Mouse (Mus musculus): Measurements from ENCODE around the gene Olfr509. TPM values are rescaled to one million over a fixed set of nuclear protein-coding genes. Genes with fewer than 3 reads are reported as not detected.

Gene Olfr509
- not detected in 2 replicates for polyA plus RNA-seq (2015; fragmentation: Nextera tagmentation; extraction: Ambion mirVana)

DNA sequence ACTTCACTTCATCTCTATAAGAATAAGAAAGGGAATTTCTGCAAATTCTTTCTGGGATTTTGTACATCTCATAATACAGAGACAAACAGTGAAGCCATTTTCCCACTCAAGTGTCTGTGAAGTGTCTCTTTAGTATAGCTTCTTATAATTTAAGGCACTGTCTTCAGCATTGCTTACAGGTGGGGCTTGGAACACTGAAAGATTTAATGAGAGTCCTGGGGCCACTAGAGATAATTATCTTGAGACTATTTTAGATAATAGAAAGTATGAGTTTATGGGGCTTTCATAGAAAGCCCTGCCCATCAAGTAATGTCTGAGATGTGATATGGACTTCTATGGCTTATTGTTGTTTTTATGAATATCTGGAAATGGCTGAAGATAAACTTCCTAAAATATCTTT, at the start of gene Olfr509:
TSS of gene Olfr509 (minus strand) at position 101 of the 400 bp plus-strand sequence.
- H3K4me1 ChIP-seq (replicated peaks; ENCODE audit: control insufficient read depth, insufficient read depth): no peaks in the 10 kb centered on the region
- no peak within 1 kb of the TSS for H3K4me3 ChIP-seq (ENCODE audit: low read depth, low read length)
- no peak within 1 kb of the TSS for H3K9ac ChIP-seq (ENCODE audit: low read length)
- DNase-seq (ENCODE audit: low spot score) (no peak), ATAC-seq (ENCODE audit: low FRiP score, low TSS enrichment) (no peak)
- no peak within 1 kb of the TSS for H3K27ac ChIP-seq (replicated peaks)
- no peaks in the 10 kb centered on the region for H3K27me3 ChIP-seq (ENCODE audit: control insufficient read depth, insufficient read depth, low read length)
- no peaks in the 10 kb centered on the region for H3K36me3 ChIP-seq (ENCODE audit: control insufficient read depth, insufficient read depth, low read length)
- no peak for TF ChIP-seq CTCF (IDR thresholded peaks at IDR 0.05; ENCODE audit: low read depth)
- no peak for TF ChIP-seq EP300 (optimal IDR thresholded peaks at IDR 0.05)
- H3K9me3 ChIP-seq (ENCODE audit: control insufficient read depth, low read length): no peaks in the 10 kb centered on the region
- no peak within 1 kb of the TSS for H3K4me2 ChIP-seq (replicated peaks; ENCODE audit: low read depth)

DNA sequence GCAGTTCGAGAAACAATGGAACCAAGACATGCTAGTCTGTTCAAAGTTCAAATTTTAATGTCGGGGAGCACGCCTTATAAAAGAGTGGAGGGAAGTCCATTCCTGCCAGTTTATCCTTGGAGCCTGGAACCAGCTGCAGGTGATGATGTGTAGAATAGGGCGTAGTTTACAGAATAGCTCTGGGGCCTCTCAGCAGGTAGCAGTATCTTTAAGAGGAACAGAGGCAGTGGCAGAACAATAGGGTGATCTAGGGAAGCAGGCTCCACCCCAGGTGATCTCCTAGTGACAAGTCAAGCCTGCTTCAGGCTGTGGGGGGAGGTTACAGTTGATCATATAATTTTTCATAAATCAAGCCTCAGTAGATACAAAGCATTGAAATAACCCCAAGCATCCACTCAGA, 27.2 kb upstream of the Olfr509 start:
- WGBS: 76% methylated on average over 4 of the region's 4 CpGs
- ATAC-seq (ENCODE audit: low FRiP score, low TSS enrichment) (no peak), DNase-seq (ENCODE audit: low spot score) (no peak)
- Histone ChIP-seq H3K36me3 (ENCODE audit: control insufficient read depth, insufficient read depth, low read length) (no peaks in the 10 kb centered on the region), H3K9ac (ENCODE audit: low read length) (no peak overlapping the region), H3K27ac (replicated peaks) (no peak overlapping the region), H3K4me3 (ENCODE audit: low read depth, low read length) (no peak overlapping the region), H3K9me3 (ENCODE audit: control insufficient read depth, low read length) (no peaks in the 10 kb centered on the region), H3K27me3 (ENCODE audit: control insufficient read depth, insufficient read depth, low read length) (no peaks in the 10 kb centered on the region), H3K4me1 (replicated peaks; ENCODE audit: control insufficient read depth, insufficient read depth) (no peaks in the 10 kb centered on the region), H3K4me2 (replicated peaks; ENCODE audit: low read depth) (no peak overlapping the region)
- TF ChIP-seq CTCF (IDR thresholded peaks at IDR 0.05; ENCODE audit: low read depth) (no peak), EP300 (optimal IDR thresholded peaks at IDR 0.05) (no peak)

DNA sequence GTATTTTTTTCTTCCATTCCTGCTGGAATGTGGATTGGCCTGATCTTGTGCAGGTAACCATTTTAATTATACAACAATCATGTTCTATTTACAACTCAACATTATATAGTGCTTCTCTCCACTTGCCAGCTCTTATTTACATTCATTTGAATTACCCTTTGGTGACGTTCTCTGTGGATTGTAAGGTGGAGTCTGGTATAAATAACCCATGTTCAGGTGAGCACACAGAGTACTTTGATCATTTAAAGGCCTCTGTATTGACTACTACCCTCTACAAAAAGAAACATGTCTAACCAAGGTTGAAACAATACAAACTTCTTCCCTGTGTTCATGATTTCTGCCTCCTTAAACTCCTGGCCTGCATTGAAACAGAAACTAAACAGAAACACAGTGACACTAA, 19.4 kb upstream of the Olfr509 start:
- no peak for TF ChIP-seq CTCF (IDR thresholded peaks at IDR 0.05; ENCODE audit: low read depth)
- TF ChIP-seq EP300 (optimal IDR thresholded peaks at IDR 0.05): no peak
- ATAC-seq (ENCODE audit: low FRiP score, low TSS enrichment) (no peak), DNase-seq (ENCODE audit: low spot score) (no peak)
- no peaks in the 10 kb centered on the region for H3K4me1 ChIP-seq (replicated peaks; ENCODE audit: control insufficient read depth, insufficient read depth)
- no peak overlapping the region for H3K4me3 ChIP-seq (ENCODE audit: low read depth, low read length)
- H3K36me3 ChIP-seq (ENCODE audit: control insufficient read depth, insufficient read depth, low read length): no peaks in the 10 kb centered on the region
- H3K27ac ChIP-seq (replicated peaks): no peak overlapping the region
- 47% methylated on average over 1 of the region's 1 CpGs for WGBS
- H3K9ac ChIP-seq (ENCODE audit: low read length): no peak overlapping the region
- no peaks in the 10 kb centered on the region for H3K27me3 ChIP-seq (ENCODE audit: control insufficient read depth, insufficient read depth, low read length)
- no peaks in the 10 kb centered on the region for H3K9me3 ChIP-seq (ENCODE audit: control insufficient read depth, low read length)
- no peak overlapping the region for H3K4me2 ChIP-seq (replicated peaks; ENCODE audit: low read depth)

DNA sequence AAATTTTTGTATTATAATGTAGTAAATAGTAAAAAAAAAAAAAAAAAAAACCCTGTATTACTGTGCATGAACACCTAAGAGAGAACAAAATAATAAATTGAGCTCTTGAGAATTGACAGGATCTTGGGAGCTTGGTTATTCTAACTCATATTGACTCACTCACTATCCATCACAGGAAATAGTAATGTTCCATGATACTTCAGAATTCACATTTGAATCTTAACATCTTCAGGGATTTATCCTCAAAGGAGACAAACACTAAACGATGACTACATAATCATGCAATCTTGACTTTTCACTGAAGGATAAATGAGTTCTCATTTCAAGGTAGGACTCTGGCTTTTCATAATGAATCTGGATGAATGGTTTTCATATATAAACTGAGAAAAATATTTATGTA, 14.4 kb upstream of the Olfr509 start, which contains the start of gene Olfr510:
TSS of gene Olfr510 (plus strand) at position 301 of the 400 bp plus-strand sequence.
- no peak within 1 kb of the TSS for H3K4me2 ChIP-seq (replicated peaks; ENCODE audit: low read depth)
- H3K27me3 ChIP-seq (ENCODE audit: control insufficient read depth, insufficient read depth, low read length): no peaks in the 10 kb centered on the region
- TF ChIP-seq EP300 (optimal IDR thresholded peaks at IDR 0.05) (no peak), CTCF (IDR thresholded peaks at IDR 0.05; ENCODE audit: low read depth) (no peak)
- no peak within 1 kb of the TSS for H3K9ac ChIP-seq (ENCODE audit: low read length)
- no peak for ATAC-seq (ENCODE audit: low FRiP score, low TSS enrichment)
- WGBS: 84% methylated on average over 1 of the region's 1 CpGs
- H3K27ac ChIP-seq (replicated peaks): no peak within 1 kb of the TSS
- no peaks in the 10 kb centered on the region for H3K4me1 ChIP-seq (replicated peaks; ENCODE audit: control insufficient read depth, insufficient read depth)
- H3K36me3 ChIP-seq (ENCODE audit: control insufficient read depth, insufficient read depth, low read length): no peaks in the 10 kb centered on the region
- no peaks in the 10 kb centered on the region for H3K9me3 ChIP-seq (ENCODE audit: control insufficient read depth, low read length)
- no peak within 1 kb of the TSS for H3K4me3 ChIP-seq (ENCODE audit: low read depth, low read length)
- no peak for DNase-seq (ENCODE audit: low spot score)

DNA sequence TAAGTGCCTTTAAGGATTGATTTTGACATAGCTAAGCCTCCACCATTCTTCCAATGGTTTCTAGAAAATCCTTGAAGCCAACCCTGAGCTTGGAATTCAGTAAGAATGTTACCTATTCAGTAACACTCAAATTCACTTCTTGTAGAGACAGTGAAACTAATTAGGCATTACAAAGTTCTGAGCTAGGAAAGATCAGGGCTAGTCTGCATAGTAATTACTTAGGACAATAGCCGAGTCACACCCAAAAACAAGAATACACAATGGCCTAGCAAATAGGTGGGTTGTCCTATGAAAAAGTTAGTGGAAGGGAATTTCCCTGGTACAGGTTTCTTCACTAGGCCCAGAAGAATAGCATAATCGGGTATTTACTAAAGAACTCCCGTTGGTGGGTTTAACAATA, 10.7 kb upstream of the Olfr509 start:
- no peaks in the 10 kb centered on the region for H3K9me3 ChIP-seq (ENCODE audit: control insufficient read depth, low read length)
- H3K36me3 ChIP-seq (ENCODE audit: control insufficient read depth, insufficient read depth, low read length): no peaks in the 10 kb centered on the region
- 77% methylated on average over 3 of the region's 3 CpGs for WGBS
- no peak overlapping the region for H3K27ac ChIP-seq (replicated peaks)
- ATAC-seq (ENCODE audit: low FRiP score, low TSS enrichment) (no peak), DNase-seq (ENCODE audit: low spot score) (no peak)
- no peak overlapping the region for H3K4me3 ChIP-seq (ENCODE audit: low read depth, low read length)
- no peak overlapping the region for H3K9ac ChIP-seq (ENCODE audit: low read length)
- no peaks in the 10 kb centered on the region for H3K4me1 ChIP-seq (replicated peaks; ENCODE audit: control insufficient read depth, insufficient read depth)
- no peaks in the 10 kb centered on the region for H3K27me3 ChIP-seq (ENCODE audit: control insufficient read depth, insufficient read depth, low read length)
- H3K4me2 ChIP-seq (replicated peaks; ENCODE audit: low read depth): no peak overlapping the region
- no peak for TF ChIP-seq EP300 (optimal IDR thresholded peaks at IDR 0.05)
- no peak for TF ChIP-seq CTCF (IDR thresholded peaks at IDR 0.05; ENCODE audit: low read depth)

DNA sequence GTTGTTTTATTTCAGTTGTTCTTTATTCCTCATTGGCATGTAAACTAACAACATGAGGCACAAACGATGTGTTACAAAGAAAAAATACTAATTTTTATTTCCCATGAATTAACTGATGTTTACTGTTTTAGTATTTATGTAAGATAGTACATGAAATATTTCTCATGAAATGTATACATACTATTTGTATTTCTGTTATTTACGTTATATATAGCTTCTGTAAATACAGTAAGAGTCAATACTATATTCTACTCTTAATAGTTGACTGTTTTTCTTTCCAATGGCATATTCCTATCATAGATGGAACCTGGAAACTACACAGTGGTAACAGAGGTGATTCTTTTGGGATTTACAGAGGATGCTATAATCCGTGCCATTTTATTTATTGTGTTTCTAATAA, 22.0 kb downstream of the Olfr509 start, which contains the start of gene Olfr508:
TSS of gene Olfr508 (plus strand) at position 301 of the 400 bp plus-strand sequence.
- Histone ChIP-seq H3K27me3 (ENCODE audit: control insufficient read depth, insufficient read depth, low read length) (no peaks in the 10 kb centered on the region), H3K9ac (ENCODE audit: low read length) (no peak within 1 kb of the TSS), H3K9me3 (ENCODE audit: control insufficient read depth, low read length) (no peaks in the 10 kb centered on the region), H3K4me3 (ENCODE audit: low read depth, low read length) (no peak within 1 kb of the TSS), H3K27ac (replicated peaks) (no peak within 1 kb of the TSS), H3K4me1 (replicated peaks; ENCODE audit: control insufficient read depth, insufficient read depth) (no peaks in the 10 kb centered on the region), H3K36me3 (ENCODE audit: control insufficient read depth, insufficient read depth, low read length) (no peaks in the 10 kb centered on the region), H3K4me2 (replicated peaks; ENCODE audit: low read depth) (no peak within 1 kb of the TSS)
- ATAC-seq (ENCODE audit: low FRiP score, low TSS enrichment) (no peak), DNase-seq (ENCODE audit: low spot score) (no peak)
- WGBS: 76% methylated on average over 3 of the region's 3 CpGs
- TF ChIP-seq EP300 (optimal IDR thresholded peaks at IDR 0.05): no peak
- TF ChIP-seq CTCF (IDR thresholded peaks at IDR 0.05; ENCODE audit: low read depth): no peak

All from stomach, postnatal 0 days (tissue).